Mouse (Mus musculus): ENCODE data around the gene Ctsh. TPM values are rescaled to one million over a fixed set of nuclear protein-coding genes. Genes with fewer than 3 reads are reported as not detected.
A peak's percentile ranks its signal among the peaks of the same experiment; 100 is the strongest.

Gene Ctsh
- total RNA-seq, 2 experiments from 2014 or later, result 41.3 to 46.8 TPM

GRCm38 (mm10) chr9:90113651-90114566 is 60.0 kb downstream of the Ctsh start:
- DNase-seq, result peak; percentile 93

DNA sequence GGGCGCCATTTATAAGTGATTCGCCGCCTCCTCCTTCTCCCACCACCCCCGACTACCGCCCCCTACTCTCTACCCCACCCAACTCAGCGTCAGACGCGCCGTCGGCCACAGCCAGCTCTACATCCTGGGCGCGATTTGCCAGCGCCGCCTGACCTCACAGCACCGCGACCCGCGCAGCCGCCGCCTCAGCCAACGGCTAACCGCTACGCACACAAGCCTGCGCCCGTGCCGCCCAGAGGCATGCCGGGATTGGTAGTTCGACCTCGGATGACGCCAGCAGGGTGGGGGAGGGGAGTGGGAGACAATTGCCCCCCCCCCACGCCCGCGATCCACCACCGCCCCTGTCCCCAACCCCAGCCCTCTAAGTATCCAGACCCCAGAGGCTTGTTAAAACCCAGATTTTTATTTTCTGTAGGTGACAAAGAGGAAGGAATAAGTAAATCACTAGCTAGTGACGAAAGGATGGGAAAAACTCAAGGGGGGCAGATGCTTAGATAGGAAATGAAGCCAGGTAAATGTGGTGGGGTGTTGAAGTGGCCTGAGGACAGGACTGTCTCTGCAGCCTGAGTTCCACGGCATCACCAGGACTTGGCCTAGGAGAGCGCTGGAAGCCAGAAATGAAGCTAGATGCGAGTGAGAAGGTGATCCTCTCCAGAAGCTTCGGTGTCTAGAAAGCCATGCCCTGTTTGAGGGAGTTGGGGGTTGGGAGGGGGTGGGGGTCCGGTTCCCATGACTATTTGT is 60.8 kb downstream of the Ctsh start, which contains the start of gene Morf4l1:
Gene Morf4l1 (minus strand): TSS at position 208 of the 741 bp plus-strand sequence.
- peak; percentile 97 for DNase-seq

- DNase-seq, result no peak
Measured at GRCm38 (mm10) chr9:90115308-90115700, 61.4 kb downstream of the Ctsh start.

GRCm38 (mm10) chr9:90117234-90117633 is 63.3 kb downstream of the Ctsh start:
- no peak for DNase-seq

GRCm38 (mm10) chr9:90122246-90122740 is 68.3 kb downstream of the Ctsh start:
- no peak for DNase-seq

DNA sequence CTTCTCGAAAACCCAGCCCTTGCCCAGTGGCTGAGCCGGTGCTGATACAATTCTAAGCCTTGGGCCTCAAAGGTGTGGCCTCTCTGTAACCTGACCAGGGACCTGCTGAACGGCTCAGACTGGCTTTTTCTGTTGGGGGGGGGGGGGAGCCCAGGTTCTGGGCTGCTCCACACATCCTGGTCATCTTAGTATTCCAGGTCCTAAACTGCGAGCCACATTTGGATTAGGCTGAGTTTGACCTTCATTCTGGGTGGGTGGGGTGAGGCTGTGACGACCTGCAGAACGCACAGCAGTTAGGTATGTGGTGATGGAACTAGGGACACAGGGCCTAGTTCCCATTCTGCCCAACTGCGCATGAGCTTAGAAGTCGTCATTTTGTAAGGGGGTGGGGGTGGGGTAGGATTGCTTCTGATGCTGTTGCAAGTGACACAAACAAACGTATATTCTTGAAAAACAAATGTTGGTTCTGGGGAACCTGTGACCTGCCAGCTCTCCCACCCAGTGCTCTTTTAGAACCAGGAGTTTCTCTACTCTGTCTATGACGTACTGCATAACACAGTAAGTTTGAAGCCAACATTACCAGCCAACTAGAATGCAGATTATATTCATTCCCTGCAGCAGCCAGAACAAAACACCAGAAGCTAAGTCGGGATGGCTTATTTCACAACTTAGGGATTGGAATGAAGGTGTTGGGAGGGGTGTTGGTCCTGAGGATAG is 70.4 kb downstream of the Ctsh start:
- no peak for DNase-seq

DNA sequence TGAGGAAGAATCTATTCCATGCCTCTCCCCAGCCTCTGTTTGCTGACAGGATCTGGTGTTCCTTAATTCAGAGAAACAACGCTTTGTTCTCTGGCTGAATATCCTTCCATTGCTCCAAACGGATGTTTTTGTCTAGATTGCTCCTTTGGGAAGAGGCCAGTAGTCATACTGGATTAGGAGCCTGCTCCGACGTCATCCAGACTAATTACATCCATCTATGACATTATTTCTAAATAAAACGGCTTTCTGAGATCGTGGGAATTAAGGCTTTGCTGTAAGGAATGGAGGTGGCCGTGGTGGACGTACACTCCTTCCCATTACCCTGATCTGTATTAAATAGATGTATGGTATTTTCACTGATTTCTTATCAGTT is 70.9 kb downstream of the Ctsh start:
- DNase-seq, result peak; percentile 29

Other genes starting within 250 kb of the Ctsh start
- not detected for gene Rasgrf1, start 144.2 kb upstream of the Ctsh start, total RNA-seq (2021)
- 100 to 1,000 TPM; 325 to 333 TPM for gene Morf4l1, start 60.6 kb downstream of the Ctsh start, total RNA-seq (2021)
- 10 to 100 TPM; 17.5 to 17.6 TPM for gene Adamts7, start 108.9 kb downstream of the Ctsh start, total RNA-seq (2021)
- 10 to 100 TPM; 14.4 to 18.1 TPM for gene Tbc1d2b, start 216.7 kb downstream of the Ctsh start, total RNA-seq (2021)